Mouse (Mus musculus) heart, adult 18-20 months (tissue): ENCODE data around the gene Myh13. TPM values are rescaled to one million over a fixed set of nuclear protein-coding genes. Genes with fewer than 3 reads are reported as not detected.
A peak's percentile ranks its signal among the peaks of the same experiment; 100 is the strongest.

ENCODE experiments used
- DNase-seq, 2 experiments: peaks; one replicate each; pipeline ENCODE4 v3.0.0; 2021 to 2022; ENCODE audit warnings: mixed read lengths in 1 of 2
- long read RNA-seq, 2 experiments: library from polyadenylated mRNA; stranded (forward); transcript quantifications; one replicate each; pipeline ENCODE4 v2.0.0; 2021
- total RNA-seq, 2 experiments: library from RNA; stranded (reverse); gene quantifications; 2 replicates each; pipeline ENCODE4 v1.2.3; 2021

Gene Myh13
- total RNA-seq: not detected
- long read RNA-seq, experiment 1: 0 reads
- long read RNA-seq, experiment 2: 0 reads

DNA sequence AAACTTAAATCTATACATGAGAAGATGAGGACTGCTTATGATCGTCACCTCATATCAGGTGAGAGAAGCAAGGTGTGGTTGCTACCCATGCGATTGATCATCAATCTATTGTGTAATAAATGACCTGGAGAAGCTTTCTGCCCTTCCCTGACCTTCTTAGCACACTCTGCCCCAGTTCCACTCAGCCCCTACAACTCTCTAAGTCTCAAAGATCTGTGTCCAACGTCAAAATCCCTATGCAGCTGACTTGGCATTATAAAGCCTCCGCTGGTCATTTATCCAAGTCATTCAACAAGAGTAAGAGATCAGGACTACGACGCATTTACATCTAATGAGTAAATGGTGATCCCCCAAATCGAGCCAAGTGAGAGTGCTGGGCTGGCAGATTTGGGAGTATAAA lies at the start of gene Myh13:
Gene Myh13 (plus strand): TSS at position 301 of the 400 bp plus-strand sequence.
- no peak for DNase-seq

DNA sequence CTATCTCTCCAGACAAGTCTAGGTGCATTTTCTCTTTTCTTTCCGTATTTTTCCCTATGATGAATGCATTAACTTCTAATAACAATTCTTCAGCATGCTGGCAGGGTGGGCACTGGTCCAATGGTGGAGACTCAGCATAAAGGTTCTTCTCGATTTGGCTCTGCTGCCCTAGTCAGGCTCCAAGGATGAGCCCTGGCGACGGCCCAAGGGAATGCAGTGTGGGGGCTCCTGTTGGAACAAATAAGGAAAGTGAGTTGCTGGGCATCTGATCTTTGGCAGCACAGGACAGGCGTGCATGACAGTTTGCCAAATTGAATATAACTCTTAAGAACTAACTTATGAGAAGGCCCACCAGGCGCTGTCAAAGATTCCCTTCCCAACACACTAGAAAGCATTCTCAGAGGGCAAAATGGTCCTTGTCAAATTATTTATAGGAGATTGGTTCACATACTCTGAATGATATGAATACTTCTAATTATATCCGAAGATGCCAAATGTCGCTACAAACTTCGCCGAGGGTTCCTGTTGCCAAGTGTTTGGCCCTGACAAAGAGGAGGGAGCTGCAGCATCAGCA lies 44.8 kb upstream of the Myh13 start, which contains the start of gene Myh8:
Gene Myh8 (plus strand): TSS at position 524 of the 574 bp plus-strand sequence.
- no peak for DNase-seq

DNA sequence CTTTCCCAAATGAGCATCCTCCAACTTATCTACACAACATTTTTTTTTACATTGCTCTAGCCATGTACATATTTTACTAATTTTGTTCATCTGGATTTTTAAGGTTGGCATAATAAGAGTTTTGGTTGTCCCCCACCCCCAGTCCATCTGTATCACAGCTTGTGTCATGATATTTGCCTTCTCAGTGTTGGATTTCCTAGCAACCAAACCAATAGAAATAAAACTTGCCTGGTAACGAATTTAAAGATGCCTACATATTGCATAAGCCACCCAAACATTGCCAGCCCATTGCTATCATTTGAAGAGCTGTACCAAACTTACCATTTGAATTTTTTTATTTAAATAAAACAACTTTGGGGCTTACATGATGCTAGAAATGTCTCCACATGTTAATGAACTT lies 28.0 kb upstream of the Myh13 start:
- no peak for DNase-seq

DNA sequence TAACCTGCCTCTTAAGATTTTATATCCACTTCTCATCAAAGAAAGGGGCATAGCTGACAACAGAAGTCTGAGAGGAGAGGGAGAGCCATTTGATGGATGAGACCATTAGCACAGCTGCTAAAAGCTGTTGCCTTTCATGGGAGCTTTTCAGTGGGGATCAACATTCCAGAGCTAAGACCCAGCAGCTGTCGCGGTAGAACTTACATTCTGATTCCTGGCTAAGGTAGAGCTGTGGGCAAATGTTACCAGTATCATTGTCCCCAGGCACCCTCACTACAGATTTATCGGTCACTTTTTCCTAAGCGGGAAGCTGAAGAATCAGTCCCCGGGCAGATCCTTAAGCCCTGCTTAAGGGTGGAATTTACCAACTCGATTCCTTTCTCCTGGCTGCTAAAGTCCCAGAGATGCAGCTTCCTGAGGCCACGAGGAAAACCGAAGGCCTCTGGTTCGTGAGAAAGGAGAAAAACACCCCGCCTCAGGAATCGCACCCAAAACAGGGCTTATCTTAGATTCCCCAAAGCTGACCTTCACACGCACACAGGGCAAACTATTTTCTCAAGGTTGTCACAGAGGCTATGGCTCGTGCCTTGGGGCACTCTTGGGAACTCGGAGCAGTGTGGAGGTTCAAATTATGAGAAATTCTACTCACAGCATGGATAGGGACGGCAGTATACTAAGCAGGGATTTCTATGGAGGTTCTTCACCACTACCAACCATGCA lies 7.6 kb upstream of the Myh13 start:
- no peak for DNase-seq

DNA sequence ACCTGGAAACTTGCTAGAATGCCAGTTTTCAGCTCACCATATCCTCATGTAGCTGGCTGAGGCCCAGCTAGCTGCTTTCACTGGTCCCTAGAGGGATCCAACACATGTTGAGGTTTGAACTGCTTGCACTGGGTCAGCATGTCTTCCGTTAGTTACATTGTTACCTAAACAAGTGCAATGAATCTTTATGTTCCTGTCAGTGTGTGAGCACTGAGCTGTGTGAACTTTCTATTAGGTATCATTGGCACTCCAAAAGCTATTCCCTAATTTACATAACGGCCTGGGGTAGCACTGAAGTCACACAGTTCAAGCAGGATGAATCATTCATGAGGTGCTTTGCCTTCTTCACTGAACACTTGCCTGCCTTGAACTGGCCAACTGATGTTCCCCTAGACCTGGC lies 5.1 kb downstream of the Myh13 start:
- no peak for DNase-seq

DNA sequence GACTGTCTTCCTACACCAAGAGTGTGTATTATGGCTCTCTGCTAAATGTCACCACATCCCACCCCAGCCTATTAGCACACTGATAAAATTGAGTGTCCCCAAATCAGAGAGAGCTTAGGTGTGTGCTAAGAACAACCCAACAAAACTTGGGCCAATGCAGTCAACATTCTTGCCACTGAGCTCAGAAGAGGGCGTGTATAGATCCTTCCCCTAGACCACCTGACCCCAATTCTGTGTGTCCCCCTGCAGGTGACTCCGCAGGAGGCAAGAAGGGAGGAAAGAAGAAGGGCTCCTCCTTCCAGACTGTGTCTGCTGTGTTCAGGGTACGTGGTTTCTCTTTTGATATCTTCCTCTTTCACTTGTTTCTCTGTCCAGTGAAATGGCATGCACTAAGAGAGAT lies 23.1 kb downstream of the Myh13 start:
- DNase-seq: no peak

DNA sequence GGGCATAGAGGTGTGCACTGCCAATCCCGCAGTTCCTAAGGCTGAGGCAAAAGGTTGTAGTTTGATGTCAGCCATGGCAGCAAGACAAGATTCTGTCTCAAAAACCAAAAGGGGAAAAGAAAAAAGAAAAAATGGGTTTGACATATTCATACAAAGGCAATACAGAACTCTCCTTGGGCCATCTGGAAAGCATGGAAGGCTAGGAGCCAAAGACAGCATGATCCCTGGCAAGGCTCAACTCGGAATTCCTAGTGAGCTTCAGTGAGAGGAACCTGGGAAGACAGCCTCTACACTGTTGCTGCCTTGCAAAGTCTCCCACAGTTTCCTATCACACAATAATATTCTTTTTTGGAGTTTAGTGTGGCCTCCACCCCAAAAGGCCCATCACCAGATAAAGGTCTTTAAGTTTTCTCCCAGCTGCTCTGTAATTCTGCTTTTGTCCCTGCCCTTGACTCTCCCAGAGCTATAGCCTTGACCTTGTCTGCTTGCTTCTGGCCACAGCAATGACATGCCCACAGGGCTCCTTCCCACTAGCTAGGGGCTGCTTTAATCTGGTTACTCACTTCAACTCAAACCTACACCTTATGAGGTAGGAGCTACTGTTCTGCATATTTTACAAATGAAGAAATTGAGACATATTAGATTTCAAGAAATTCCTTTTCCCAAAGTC lies 23.9 kb downstream of the Myh13 start:
- DNase-seq: no peak

DNA sequence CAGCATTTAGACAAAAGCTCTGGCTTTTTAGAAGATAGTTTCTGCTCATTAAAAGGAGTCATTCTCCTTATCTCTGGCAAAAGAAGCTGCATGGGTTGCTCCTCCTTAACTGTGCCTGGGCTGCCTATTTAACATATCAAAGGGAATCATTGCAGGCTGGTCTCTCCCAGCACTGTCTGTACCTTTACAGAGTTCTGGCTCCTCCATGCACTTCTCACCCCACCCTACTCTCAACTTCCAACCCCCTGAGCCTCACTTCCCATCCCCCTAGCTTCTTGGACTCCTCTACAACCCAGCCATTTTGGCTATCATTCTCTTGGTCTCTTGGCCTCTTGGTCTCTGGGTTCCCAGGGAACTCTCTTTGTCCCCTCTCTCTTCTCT lies 24.4 kb downstream of the Myh13 start:
- DNase-seq: no peak

DNA sequence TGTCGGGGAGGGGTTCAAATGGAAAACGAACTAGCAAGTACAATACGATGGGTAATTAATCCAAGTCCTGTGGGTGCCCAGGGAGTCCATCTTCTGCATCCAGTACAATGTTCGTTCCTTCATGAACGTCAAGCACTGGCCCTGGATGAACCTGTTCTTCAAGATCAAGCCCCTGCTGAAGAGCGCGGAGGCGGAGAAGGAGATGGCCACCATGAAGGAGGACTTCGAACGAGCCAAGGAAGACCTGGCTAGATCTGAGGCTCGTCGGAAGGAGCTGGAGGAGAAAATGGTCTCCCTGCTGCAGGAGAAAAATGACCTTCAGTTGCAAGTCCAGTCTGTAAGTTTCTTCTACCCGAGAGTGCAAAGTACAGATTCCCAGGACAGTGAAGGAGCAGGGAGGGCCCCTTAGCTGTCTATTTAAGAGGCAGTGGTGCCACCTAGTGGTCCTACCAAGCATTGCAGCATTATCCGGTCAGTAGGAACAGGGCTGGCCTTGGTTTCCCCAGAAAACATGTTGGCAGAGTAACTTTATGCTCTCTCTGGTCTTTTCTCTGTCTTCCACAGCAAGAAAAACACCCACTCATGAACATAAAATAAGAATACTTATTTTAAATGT lies 28.8 kb downstream of the Myh13 start:
- peak; percentile 46 to 86 for DNase-seq

DNA sequence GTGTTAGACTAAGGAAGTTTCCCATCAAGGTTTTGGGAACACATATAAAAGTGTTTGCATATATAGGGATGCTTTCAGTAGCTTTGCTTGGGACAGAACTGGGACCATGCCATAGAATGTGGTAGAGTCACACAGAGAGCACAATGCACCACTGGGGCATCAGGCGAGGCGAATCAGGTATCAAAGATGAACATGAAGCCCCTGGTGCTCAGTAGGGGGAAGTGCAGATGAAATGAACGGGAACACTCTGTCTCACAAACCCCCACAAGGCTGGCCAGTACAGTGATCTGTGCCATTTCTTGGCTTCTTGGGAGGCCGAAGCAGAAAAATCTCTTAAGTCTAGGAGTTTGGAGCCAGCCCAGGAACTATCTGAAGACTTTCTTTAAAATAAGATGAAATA lies 31.6 kb downstream of the Myh13 start:
- DNase-seq: no peak

DNA sequence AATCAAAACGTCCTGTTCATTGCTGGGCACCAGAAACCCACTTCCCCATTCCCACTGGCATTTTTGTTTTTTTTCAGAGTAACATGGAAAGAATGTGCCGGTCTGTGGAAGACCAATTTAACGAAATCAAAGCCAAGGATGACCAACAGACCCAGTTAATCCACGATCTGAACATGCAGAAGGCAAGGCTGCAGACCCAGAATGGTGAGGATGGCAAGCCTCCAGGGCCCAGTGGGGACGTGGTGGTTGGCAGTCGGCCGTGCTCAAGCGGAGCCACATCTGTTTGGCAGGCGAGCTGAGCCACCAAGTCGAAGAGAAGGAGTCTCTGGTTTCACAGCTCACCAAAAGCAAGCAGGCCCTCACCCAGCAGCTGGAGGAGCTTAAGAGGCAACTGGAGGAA lies 36.6 kb downstream of the Myh13 start:
- DNase-seq: no peak

DNA sequence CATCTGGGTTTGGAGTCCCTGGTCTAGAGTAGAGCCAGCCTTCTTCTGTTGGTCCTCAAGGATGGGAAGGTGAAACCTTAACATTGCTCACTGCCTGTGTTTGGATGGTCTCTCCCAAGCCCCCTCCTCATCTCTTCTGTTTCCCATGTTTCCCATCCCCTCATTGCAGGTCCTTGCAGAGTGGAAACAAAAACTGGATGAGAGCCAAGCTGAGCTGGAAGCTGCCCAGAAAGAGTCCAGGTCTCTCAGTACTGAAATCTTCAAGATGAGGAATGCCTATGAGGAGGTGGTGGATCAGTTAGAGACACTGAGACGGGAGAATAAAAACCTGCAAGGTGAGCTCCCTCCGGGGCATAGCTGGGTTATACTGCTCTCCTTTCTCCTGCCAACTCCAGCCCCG lies 40.8 kb downstream of the Myh13 start:
- DNase-seq: no peak

DNA sequence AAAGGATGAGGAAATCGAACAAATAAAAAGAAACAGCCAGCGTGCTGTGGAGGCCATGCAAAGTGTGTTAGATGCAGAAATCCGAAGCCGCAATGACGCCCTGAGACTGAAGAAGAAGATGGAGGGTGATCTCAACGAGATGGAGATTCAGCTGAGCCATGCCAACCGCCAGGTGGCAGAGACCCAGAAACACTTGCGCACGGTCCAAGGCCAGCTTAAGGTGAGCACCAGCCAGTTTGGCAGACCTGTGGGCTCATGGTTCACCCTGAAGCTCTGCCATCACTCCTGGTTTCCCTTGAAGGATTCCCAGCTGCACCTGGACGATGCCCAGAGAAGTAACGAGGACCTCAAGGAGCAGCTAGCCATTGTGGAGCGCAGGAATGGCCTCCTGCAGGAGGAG lies 43.1 kb downstream of the Myh13 start:
- no peak for DNase-seq

DNA sequence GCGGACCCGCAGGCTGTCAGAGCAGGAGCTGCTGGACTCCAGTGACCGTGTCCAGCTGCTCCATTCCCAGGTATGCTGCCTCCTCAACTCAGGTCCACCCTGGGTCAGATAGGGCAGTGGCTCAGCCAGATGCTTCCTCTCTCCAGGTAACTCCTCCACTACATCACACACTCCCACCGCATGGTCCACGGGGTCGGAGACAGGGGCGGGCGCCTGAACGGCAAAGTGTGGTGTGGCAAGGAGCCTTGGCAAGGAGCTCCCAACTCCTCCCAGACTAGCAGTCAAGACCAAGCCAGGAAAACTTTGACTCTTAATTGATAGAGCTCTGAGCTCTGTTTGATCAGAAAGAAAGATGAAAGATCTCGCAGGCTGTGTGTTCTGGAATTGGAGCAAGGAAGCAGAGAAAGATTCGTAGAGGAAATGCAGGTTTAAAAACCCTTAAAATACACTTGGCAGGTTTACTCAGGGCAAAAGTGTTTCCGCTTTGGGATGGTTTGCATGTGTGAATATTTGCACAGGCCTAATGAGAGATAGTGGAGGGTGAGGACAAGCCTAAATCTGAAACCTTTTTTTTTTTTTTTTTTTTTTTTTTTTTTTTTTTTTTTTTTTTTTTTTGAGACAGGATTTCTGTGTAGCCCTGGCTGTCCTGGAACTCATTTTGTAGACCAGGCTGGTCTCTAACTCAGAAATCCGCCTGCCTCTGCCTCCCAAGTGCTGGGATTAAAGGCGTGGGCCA lies 43.7 kb downstream of the Myh13 start:
- DNase-seq: no peak

DNA sequence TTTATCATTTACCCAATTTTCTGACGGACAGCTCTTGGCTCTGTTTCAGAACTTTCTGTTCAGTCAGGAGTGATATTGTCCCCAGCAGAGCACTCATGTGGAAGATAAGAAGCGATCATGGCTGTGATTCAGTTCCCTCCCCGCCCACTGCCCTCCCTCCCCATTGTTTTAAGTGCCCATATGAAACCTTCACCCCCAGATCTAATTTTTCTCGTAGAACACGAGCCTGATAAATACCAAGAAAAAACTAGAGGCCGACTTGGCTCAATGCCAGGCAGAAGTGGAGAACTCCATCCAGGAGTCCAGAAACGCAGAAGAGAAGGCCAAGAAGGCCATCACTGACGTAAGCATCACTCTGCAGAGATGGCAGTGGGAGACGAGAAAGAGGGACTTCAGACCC lies 45.5 kb downstream of the Myh13 start:
- no peak for DNase-seq

DNA sequence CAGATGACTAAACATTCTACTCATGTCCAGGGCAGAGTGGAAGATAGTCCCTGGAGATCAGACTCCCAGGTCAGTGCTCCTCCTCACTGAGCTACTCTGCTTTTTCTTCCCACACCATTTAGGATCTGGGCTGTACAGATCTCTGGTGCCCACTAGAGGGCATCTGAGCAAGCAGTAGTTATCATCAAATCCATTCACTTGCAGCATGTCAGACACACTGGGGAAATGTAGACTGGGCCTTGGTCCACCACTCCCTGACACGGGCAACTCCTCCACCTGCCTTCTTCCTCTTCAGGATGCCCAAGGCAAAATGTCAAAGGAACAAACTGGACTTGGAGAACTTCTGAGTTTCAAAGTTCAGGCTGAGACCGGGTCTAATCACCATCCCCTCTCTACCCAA lies 51.9 kb downstream of the Myh13 start:
- DNase-seq: peak; percentile 40 to 55

DNA sequence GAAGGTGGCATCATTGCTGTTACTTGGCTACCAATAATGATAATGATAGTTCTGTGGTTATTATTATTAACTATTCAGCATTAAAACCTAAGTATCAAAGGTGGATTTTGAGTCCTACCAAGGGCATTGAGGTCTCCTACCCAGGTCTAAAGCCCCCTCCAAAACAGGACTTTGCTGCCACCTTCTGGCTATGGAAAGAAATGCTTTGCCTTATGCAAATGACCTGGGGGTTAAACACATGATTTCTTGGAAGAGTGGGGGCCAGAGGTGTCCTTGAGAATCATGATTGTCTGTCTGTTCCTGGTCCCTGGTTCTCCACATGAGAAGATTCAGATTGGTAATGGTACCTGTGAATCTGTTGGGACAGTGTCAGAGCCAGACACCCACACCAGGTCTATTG lies 54.9 kb downstream of the Myh13 start:
- peak in 1 of 2 experiments; percentile 19 for DNase-seq

DNA sequence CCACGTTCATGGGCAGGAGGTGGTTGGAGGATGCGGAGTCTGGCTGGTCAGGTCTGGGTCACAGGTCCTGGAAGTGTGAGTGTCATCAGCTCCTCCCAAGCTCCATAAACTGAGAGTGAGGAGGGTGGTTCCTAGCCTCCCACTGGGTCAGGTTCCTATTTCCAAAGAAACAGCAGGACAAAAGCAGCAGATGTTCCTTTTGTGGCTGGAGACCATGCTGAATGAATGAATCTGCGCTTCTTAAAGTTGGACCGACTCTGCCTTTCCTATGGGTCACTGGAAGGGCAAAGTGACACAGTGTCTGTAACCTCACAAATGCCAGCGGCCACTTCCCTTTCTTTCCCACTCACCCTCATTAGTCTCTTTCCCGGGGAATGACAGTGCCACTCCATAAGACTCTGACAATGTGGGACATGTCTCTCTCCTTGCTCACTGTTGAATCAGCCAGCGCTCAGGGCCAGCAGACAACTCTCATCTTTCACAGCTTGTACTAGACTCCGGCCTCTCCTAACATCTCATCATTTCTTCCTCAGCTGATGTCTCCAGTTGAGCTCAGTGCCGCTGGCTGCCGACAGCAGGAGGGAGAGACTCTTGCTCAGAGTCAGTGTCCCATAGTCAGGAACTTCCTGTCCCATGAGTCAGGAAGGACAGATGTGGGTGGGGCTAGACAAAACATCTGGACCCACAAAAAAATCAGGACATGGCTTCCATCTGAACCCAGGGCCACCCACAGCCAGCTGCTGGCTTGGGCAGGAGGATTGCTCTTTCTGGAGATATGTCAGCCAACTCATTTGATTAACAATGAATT lies 58.4 kb downstream of the Myh13 start:
- peak; percentile 41 to 74 for DNase-seq

DNA sequence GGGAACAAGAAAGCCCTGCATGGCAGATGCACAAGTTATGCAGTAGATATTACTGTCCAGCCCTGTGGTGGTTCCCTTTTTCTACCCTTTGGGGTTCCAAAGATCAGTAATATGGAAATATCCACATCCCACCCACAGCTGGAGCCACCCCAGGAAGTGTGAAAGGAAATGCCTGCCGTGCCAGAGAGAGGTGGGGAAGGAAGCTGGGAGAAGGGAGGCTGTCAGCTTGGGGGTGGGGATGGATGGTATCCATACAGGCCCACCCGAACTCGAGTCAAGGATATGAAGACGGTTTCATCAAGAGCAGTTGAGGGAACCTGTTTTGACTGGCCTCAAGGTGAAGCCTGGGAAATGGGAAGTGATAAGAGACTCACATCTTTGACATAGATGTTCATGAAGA lies 60.4 kb downstream of the Myh13 start:
- peak in 1 of 2 experiments; percentile 31 for DNase-seq

DNA sequence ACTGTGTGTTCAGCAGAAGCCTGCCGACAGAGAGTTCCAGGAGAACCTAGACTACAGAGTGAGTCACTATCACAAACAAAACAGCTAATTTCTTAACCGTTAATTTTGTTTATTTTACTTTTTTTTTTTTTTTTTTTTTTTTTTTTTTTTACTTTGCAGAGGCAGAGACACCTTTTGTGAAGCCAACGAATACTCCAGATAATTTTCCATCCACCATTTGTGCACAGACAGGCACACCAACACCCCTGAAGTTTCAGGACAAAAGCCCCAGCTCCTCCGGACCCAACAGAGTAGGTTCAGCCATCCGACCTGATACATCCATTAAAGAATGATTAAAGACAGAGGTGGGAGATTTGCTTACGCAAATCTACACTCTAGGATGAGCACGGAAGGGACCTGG lies 63.2 kb downstream of the Myh13 start:
- DNase-seq: no peak

DNA sequence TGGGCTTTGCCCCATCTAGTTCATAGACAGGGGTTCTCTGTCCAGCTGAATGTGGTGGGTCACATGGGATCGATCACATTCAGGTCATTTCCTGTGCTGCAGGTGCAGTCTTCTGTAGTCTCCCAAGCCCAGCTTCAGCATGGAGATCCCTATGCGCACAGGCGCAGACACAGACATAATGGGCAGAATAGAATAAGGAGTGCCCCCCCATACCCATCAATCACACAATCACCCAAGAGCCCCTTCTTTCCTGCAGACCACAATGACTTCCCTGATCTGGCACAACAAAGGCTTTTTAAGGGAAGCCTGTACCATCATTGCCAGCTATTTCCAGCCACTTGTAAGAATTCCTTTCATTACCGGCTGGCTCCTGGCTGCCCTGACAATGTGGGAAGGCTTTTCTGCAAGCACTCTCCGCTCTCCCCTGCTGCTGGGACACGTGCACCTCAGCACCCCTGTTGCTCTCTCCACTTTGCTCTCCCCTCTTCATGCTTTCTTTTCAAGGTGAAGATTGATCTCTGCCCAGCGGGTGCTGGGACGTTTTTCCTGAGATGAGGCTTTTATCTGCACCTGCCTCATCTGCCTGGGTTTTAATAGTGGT lies 65.5 kb downstream of the Myh13 start:
- no peak for DNase-seq
